Mouse (Mus musculus) adrenal gland, postnatal 14 days (tissue): Measurements from ENCODE around the gene Gm17402. TPM values are rescaled to one million over a fixed set of nuclear protein-coding genes. Genes with fewer than 3 reads are reported as not detected.

Source experiments
- DNase-seq: peaks from one replicate; pipeline ENCODE4 v3.0.0; 2021; ENCODE audit warnings: mixed read lengths
- long read RNA-seq, 2 experiments: library from polyadenylated mRNA; stranded (forward); transcript quantifications; one replicate each; pipeline ENCODE4 v2.0.0; 2021
- total RNA-seq: library from RNA; stranded (reverse); gene quantifications from 2 replicates; pipeline ENCODE4 v1.2.3, GENCODE M21; 2021

Gm17402 gene
- not detected in 2 replicates for total RNA-seq
- long read RNA-seq, experiment 1, result 0 reads
- long read RNA-seq, experiment 2, result 0 reads

- no peak for DNase-seq
Measured at GRCm38 (mm10) chr3:67375063-67375462, at the start of gene Gm17402. Gm17402 (minus strand) TSS chr3:67375163.

GRCm38 (mm10) chr3:67378215-67378614 lies 3.3 kb upstream of the Gm17402 start:
- DNase-seq, result no peak

DNA sequence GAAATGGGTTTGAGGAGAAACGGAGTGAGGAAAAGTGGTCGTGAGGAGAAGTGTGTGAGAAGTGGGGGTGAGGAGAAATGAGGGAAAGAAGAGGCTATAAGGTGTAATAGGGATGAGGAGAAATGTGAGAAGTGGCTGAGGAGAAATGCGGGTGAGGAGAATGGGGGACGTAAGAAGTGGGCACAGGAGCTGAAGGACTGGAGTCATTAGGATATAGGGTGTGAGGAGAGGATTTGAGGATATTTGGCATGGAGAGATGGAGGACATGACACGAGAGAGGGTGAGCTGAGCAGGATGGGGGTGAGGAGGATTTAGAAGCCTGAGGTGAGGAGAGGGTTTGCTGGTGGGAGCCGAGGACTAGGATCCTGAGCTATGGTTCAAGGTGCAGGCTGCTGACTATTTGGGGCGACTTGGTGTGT lies 594 bp downstream of the Gm17402 start:
- no peak for DNase-seq

- DNase-seq, result peak; percentile 94
Measured at GRCm38 (mm10) chr3:67373872-67374271, 1.1 kb downstream of the Gm17402 start, which contains the start of gene Mlf1. Mlf1 (plus strand) TSS chr3:67374097.

DNA sequence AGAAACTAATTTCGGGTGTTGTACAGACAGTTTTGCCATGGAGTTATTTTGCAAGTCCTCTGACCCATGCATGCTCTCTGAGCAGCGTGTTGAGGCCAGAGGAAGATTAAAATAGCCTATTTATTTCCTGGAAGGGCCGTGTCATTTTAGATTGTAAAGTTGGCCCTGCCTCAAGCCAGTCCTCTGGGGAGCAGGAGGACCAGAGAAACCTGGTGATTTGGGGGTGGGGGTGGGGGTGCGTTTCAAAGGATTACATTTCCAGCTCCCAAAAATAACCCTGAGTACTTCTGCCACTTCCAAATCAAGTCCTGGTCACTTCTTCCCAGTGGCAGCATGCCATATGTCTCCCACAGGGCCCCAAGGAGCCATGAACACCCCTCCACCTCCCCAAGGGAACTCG lies 2.2 kb downstream of the Gm17402 start:
- peak; percentile 16 for DNase-seq

GRCm38 (mm10) chr3:67372194-67372593 lies 2.8 kb downstream of the Gm17402 start:
- DNase-seq, result no peak

- DNase-seq, result no peak
Measured at GRCm38 (mm10) chr3:67369407-67370079, 5.4 kb downstream of the Gm17402 start.

- peak; percentile 84 for DNase-seq
Measured at GRCm38 (mm10) chr3:67367481-67367880, 7.5 kb downstream of the Gm17402 start.

- no peak for DNase-seq
Measured at GRCm38 (mm10) chr3:67366087-67366892, 8.7 kb downstream of the Gm17402 start.

DNA sequence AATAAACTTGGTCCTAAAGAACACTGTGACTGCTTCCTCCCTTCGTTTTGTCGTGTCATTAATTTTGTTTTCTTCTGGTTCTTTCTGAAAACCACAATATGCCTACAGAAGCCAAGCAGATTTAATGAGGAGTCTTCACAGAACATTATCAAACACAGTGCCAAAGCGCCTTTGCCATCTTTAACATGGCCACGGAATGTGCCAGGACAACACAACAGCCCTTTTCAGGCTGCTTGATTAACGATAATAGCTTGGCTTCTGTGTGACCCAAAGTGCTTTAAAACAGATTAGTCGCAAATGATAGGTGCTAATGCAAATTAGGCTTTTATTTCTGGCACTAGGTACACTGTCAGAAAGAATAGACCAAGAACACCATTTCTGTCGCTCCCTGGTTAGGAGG lies 16.6 kb downstream of the Gm17402 start:
- DNase-seq, result no peak

DNA sequence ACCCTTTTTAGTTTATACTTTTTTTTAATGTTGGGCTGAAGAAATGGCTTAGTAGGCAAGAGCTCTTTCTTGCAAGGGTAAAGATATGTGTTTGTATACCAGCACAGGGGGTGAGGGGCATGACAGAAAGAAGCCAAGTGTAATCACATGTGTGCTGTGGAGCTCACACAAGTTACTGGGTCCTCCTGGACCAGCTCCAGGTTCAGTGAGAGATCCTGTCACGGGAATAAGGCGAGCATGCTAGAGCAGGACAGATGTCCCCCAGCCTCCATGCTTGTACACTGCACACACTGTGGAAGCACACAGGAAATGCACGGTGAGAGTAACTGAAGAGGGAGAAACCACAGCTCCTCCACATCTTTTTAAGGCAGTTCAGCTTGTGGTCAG lies 22.2 kb downstream of the Gm17402 start:
- no peak for DNase-seq

GRCm38 (mm10) chr3:67352128-67352762 lies 22.7 kb downstream of the Gm17402 start:
- DNase-seq, result peak; percentile 61

DNA sequence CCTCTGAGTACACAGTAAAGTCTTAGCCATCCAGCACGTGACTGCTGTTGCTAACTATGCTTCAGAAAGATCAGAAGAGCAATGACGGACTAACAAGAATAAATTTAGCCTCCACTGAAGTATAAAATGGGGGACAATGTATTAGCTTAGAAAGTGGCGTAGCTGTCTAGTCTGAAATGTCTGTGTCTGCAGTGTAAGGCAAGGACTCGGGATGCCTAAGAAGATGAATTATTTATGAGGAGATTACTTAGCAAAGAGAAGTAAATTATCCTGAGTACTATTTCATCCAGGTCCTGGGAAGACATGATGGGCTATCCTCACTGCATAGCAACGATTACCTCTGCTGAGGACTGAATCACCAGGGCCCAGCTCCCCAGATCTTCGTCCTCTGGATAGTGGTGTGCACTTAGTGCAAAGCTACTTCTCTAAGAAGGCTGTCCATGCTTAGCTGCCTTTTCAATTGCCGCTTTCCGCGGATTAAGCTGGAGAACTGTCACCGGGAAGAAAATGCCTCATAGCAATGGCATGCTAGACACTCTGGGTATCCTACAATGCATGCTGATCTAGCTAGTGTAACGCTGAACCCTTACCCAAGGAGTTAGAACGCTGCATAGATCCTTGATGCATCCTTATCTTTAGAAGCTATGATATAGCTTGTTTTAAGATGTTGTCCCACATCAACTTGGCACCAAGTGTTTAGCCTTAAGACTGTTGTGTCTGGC lies 23.4 kb downstream of the Gm17402 start:
- DNase-seq, result no peak

DNA sequence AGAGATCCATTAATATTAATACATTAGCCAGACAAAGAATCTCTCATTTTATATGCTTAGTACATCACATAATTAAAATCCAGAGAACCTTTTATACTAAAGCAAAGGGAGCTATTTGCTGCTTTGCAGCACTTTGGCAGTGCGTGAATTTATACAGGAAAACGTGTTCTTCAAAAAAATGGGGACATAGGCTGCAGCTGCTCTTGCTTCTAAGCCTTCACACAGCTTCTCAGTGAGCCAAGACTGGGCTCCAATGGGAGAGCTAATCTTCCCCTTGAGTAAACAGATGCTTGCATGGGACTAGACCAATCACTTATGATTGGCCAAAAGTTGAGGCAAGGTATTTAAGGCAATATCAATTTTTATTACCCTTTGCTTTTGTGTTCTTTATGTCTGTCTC lies 28.3 kb downstream of the Gm17402 start:
- no peak for DNase-seq

GRCm38 (mm10) chr3:67344599-67344998 lies 30.4 kb downstream of the Gm17402 start:
- DNase-seq, result peak; percentile 59

DNA sequence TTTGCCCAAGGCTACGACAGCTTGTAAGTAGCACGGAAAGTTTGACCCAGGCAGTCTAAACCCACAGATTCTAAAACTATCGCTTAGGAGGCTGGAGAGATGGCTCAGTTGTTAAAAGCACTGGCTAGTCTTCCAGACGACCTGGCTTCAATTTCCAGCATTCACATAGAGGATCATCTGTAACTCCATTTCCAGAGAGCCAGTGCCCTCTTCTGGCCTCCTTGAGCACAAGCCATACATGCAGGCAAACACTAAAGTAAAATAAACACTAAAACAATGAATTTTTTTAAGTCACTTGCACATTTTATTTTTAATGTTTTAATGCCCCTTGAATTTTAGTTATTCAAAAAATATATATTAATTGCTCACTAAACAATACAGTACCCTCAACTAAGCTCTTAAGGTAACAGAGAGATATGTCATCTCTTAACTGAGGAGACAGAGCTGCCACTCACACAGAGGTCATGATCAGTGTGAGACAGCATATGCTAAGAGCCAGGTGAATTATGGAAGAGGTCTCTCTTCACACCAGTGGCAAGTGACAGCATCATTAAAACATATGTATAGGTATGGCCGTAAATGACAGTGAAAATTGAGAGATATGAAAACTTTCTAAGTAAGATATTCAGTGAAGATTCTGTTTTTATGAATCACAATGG lies 31.8 kb downstream of the Gm17402 start:
- peak; percentile 17 for DNase-seq

DNA sequence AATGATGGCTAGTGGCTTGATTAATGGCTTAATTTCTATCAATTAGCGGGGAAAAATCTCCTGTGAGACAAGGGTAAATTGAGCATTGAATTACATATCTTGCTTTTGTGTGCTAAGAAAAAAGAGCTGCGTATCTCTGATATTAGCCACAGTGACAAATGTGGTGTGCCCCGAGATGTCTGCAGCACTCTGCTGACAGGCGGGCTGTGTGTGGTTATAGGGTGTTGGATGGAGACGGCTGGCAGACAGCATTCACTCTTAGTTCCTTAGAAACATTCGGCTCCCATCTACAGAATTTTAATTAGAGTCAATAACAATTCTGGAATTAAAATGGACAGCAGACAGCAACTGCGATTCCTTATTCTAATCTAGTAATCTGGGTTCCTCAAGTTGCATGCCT lies 34.0 kb downstream of the Gm17402 start:
- DNase-seq, result no peak

DNA sequence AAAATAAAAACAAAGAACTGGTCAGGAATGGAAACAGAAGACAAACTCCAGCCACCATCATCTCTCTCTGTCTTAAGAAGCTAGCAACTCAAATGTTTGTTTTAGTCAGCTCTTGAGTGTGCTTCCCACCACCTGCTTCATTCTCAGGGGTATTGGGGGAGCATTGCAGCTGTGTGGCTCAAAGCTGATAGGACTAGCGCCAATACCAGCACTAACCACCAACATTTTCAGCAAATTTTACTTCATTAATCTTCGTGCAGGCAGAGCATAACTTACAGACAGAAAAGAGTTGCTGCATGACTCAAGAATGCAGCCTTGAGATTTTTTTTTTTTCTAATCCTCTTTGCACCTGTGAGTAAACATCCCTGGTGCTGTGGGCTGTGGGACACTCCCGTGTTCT lies 35.4 kb downstream of the Gm17402 start:
- DNase-seq, result no peak

GRCm38 (mm10) chr3:67322422-67322821 lies 52.5 kb downstream of the Gm17402 start:
- DNase-seq, result no peak
